Mouse (Mus musculus) hindbrain, embryonic 14.5 days (tissue): ENCODE measurements around the gene Prnd. TPM values are rescaled to one million over a fixed set of nuclear protein-coding genes. Genes with fewer than 3 reads are reported as not detected.
A peak's percentile ranks its signal among the peaks of the same experiment; 100 is the strongest.

Experiments used
- ATAC-seq: fragments of 200-750 bp; cut with Nextera tagmentation; 2 replicates; pipeline ENCODE4 v1.8.0; 2017; ENCODE audit warnings: moderate number of reproducible peaks, mild to moderate bottlenecking, moderate TSS enrichment, moderate library complexity; ENCODE audit not compliant: low FRiP score
- DNase-seq: peaks from one replicate; pipeline ENCODE4 v3.0.0-alpha.2; 2015; ENCODE audit warnings: low spot score
- H3K27ac ChIP-seq: fragments of 300-500 bp; sonication (generic); 2 replicates; pipeline ENCODE4 v1.5.1; 2014; ENCODE audit warnings: mild to moderate bottlenecking, moderate library complexity
- H3K27me3 ChIP-seq: fragments of 300-500 bp; sonication (generic); 2 replicates; pipeline ENCODE4 v1.6.1; 2014; ENCODE audit warnings: mild to moderate bottlenecking, low read length, mixed read lengths; ENCODE audit not compliant: control insufficient read depth, insufficient read depth
- H3K36me3 ChIP-seq: fragments of 300-500 bp; sonication (generic); replicated peaks from 2 replicates; pipeline ENCODE4 v1.6.1; 2014; ENCODE audit not compliant: control insufficient read depth, insufficient read depth
- H3K4me1 ChIP-seq: fragments of 300-500 bp; sonication (generic); replicated peaks from 2 replicates; pipeline ENCODE4 v1.6.1; 2014; ENCODE audit warnings: antibody characterized with exemption, low read length, mixed read lengths; ENCODE audit not compliant: control insufficient read depth, insufficient read depth
- H3K4me2 ChIP-seq: fragments of 300-500 bp; sonication (generic); replicated peaks from 2 replicates; pipeline ENCODE4 v1.6.1; 2014; ENCODE audit warnings: mild to moderate bottlenecking, moderate library complexity
- H3K4me3 ChIP-seq: fragments of 300-500 bp; sonication (generic); replicated peaks from 2 replicates; pipeline ENCODE4 v1.5.1; 2014; ENCODE audit warnings: mild to moderate bottlenecking, low read length
- H3K9ac ChIP-seq: fragments of 300-500 bp; sonication (generic); 2 replicates; pipeline ENCODE4 v1.6.1; 2014
- H3K9me3 ChIP-seq: fragments of 300-500 bp; sonication (generic); 2 replicates; pipeline ENCODE4 v1.6.1; 2016; ENCODE audit warnings: low read length; ENCODE audit not compliant: control insufficient read depth
- WGBS: fragments of 180-500 bp; shearing (Covaris S2); extraction: QIAGEN DNeasy Blood & Tissue Kit; methylation state at CpG from one replicate; pipeline ENCODE4 v1.1.7; 2014; 5-methylcytosine and 5-hydroxymethylcytosine counted together
- polyA plus RNA-seq: library from polyadenylated mRNA; unstranded; fragments of >200 nt; fragmentation: Nextera tagmentation; extraction: Ambion mirVana; gene quantifications from 2 replicates; pipeline ENCODE4 v1.2.1, GENCODE M21; 2014

Gene Prnd
- polyA plus RNA-seq, 1 experiment from 2014 or later = 15.0 TPM

DNA sequence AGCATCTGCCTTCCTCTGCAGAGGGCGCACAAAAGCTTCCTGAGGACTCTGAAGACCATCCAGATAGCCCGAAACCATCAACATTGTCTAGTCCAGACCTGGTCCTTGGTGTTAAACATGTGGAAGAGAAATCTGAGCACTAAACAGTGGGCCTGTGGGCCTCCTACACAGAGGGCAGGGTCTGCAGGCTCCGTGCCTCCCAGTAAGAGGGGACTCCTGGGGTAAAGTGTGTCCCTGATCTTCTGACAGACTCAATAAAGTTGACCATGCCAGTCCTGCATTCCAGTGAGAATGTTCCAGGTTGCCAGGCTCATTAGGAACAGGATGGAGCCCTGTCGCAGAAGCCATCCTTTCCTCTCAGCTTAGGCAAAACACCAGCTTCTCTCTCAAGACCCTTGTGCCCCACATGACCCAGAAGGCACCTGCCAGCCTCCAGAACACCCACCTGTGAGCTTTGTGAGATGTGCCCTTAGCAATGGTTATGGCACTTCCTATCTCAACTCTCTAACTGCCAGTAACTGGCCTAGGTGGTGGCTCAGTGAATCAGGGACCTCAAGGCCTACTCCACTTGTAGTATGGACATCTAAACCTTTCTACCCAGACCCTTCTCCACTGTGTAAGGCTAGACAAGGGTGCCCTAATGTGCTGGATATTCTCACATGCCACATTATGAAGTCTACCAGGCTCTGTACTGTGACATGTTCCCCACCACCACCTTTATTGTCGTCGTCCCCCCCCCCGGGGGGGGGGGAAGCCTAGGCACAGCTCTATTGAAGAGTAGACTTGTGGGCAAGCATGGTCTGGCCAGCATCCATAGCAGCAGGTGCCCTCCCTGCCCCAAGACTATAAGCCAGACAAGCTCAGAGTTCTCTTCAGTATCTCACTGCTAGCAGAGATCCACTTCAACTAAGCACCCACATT lies 5.9 kb downstream of the Prnd start:
- WGBS = 84% methylated on average over 7 of the region's 7 CpGs
- no peak overlapping the region for H3K4me3 ChIP-seq
- no peaks in the 10 kb centered on the region for H3K9me3 ChIP-seq
- ATAC-seq = no peak
- peaks cover 7% of the 10 kb centered on the region; the same call in 1 of the 2 replicates for H3K4me1 ChIP-seq
- no peak overlapping the region for H3K4me2 ChIP-seq
- no peak for DNase-seq
- peaks cover 27% of the 10 kb centered on the region for H3K27me3 ChIP-seq
- H3K36me3 ChIP-seq = no peaks in the 10 kb centered on the region
- H3K27ac ChIP-seq = no peak overlapping the region
- no peak overlapping the region for H3K9ac ChIP-seq

DNA sequence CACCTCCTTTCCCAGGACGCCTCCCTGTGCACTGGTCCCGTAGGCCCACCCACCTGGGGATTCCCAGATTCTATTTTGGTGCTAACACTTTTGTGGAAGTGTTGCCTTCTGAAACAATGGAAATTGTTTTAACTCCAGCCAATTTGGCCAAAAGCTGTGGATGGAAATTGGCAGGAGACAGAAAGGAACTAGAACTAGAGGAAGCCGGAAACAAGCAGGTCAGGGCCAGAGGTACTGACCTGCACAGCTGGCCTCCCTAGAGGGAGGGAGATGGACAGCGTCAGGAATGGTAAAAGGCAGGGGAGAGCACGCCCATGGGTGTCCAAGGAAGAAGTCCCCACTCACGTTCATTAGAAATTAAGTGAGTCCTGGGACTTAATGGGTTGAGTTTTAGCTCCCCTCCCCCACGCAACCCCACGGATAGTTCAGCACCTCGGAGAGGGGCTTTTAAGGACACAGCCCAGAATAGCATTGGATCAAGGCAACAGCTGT lies 7.1 kb downstream of the Prnd start:
- Histone ChIP-seq H3K4me1 (peaks cover 7% of the 10 kb centered on the region; the same call in 1 of the 2 replicates), H3K4me3 (no peak overlapping the region), H3K27me3 (peaks cover 21% of the 10 kb centered on the region), H3K27ac (no peak overlapping the region), H3K9ac (no peak overlapping the region), H3K9me3 (no peaks in the 10 kb centered on the region), H3K36me3 (no peaks in the 10 kb centered on the region), H3K4me2 (no peak overlapping the region)
- no peak for DNase-seq
- ATAC-seq = no peak
- 56% methylated on average over 9 of the region's 9 CpGs for WGBS

DNA sequence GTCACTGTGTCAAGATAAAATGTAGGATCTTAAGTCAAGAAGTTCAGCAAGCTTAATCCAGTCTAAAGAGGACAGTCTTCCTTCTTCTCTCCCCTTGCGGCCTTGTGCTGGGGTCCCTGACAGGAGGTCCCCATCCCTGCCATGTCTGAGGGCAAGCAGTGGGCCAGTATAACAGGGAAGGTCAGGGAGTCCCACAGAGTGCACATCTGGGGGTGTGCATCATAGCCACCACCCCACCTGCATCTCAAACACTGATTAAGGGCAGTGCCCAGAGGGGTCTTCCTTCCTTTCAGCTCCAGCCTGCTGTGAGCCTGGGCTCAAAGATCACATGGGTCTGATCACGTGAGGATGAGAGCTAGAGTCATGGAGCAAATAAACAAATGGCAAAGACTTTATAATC lies 11.0 kb downstream of the Prnd start:
- ATAC-seq = no peak
- no peaks in the 10 kb centered on the region for H3K27me3 ChIP-seq
- no peaks in the 10 kb centered on the region for H3K36me3 ChIP-seq
- no peak overlapping the region for H3K9ac ChIP-seq
- H3K9me3 ChIP-seq = no peaks in the 10 kb centered on the region
- no peak overlapping the region for H3K27ac ChIP-seq
- no peaks in the 10 kb centered on the region for H3K4me1 ChIP-seq
- DNase-seq = no peak
- H3K4me2 ChIP-seq = no peak overlapping the region
- H3K4me3 ChIP-seq = no peak overlapping the region
- WGBS = 71% methylated on average over 2 of the region's 2 CpGs

DNA sequence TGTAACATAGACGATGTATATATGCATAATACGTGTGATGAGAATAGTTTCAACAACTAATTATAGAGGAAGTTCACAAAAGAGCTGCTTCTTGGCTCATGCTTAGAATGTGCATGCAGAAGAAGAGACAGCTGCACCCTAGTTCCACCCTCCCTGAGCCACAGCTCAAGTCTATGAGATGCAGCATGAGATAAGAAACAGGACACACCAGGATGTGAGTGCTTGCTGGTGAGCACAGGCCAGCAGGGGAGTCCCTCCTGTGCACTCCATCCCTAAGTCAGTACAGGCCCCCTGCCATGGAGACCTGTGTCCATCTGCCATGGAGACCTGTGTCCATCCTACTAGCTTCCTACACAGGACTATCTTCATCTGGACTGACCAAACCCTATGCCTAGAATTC lies 19.9 kb downstream of the Prnd start:
- Histone ChIP-seq H3K27me3 (no peaks in the 10 kb centered on the region), H3K36me3 (no peaks in the 10 kb centered on the region), H3K4me3 (no peak overlapping the region), H3K9ac (no peak overlapping the region), H3K4me1 (no peaks in the 10 kb centered on the region), H3K27ac (no peak overlapping the region), H3K9me3 (no peaks in the 10 kb centered on the region), H3K4me2 (no peak overlapping the region)
- 95% methylated on average over 2 of the region's 2 CpGs for WGBS
- DNase-seq (no peak), ATAC-seq (no peak)

DNA sequence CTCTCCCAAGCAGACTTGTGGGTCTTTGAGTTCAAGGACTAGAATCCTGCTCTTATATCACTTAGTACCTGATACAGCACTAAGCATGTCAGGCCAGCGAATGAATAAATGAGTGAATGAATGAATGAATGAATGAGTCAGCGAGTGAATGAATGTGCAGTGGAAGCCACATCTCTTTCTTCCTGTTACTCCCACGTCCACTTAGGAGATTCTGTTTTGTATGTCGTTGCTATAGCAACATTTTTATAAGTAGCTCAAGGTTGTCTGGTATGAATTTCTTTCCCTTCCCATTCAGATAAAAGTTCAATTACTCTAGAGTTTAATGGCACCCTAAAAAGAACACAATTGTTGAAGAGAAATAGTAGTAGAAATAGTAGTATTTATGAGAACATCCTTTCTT lies 20.4 kb downstream of the Prnd start:
- DNase-seq = no peak
- no peaks in the 10 kb centered on the region for H3K36me3 ChIP-seq
- no peak for ATAC-seq
- H3K27me3 ChIP-seq = no peaks in the 10 kb centered on the region
- no peak overlapping the region for H3K27ac ChIP-seq
- H3K4me2 ChIP-seq = no peak overlapping the region
- no peak overlapping the region for H3K4me3 ChIP-seq
- no peaks in the 10 kb centered on the region for H3K9me3 ChIP-seq
- H3K4me1 ChIP-seq = no peaks in the 10 kb centered on the region
- WGBS = 73% methylated on average over 4 of the region's 4 CpGs
- no peak overlapping the region for H3K9ac ChIP-seq

DNA sequence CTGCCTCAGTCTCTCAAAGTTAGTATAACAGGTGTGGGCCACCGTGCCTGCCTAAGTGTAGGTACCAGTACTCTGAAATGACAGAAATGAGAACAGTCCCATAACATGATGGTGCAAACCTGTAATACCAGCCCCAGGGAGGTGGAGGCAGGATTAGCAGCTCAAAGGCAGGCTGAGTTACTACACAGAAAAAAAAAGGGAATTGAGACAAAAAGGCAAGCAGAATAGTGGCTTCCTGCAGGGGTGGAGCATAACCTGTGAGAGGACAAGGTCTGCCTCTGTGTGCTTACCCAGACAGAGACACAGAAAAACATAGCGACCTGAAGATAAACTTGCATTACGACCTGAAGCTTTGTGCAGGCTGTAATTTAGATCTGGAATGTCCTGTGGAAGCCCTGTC lies 26.0 kb downstream of the Prnd start:
- Histone ChIP-seq H3K36me3 (no peaks in the 10 kb centered on the region), H3K9ac (no peak overlapping the region), H3K27ac (no peak overlapping the region), H3K4me2 (no peak overlapping the region), H3K4me3 (no peak overlapping the region), H3K4me1 (no peaks in the 10 kb centered on the region), H3K9me3 (no peaks in the 10 kb centered on the region), H3K27me3 (no peaks in the 10 kb centered on the region)
- 82% methylated on average over 3 of the region's 3 CpGs for WGBS
- no peak for ATAC-seq
- no peak for DNase-seq

DNA sequence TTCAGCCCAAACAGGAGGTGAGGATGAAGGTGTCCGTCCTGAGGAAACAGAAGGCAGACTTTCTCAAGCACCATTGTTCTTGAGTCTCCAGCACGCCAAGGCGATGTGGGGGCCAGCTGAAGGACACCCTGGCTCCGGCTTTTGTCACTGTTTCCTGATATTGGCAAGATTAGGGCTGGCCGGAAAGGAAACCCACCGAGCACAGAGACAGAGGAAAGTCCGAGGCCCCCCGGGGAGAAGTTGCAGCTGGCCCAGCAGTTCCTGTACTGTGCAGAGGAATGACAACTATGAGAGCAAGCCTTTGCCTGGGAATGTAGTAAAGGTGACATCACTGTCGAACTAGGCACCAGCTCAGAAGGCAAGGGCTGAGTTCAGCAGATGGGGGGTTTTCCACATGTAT lies 30.2 kb downstream of the Prnd start:
- ATAC-seq (no peak), DNase-seq (no peak)
- no peak overlapping the region for H3K27ac ChIP-seq
- no peaks in the 10 kb centered on the region for H3K36me3 ChIP-seq
- H3K9me3 ChIP-seq = no peaks in the 10 kb centered on the region
- H3K4me1 ChIP-seq = no peaks in the 10 kb centered on the region
- WGBS = 49% methylated on average over 9 of the region's 9 CpGs
- H3K4me3 ChIP-seq = no peak overlapping the region
- no peak overlapping the region for H3K9ac ChIP-seq
- no peak overlapping the region for H3K4me2 ChIP-seq
- no peaks in the 10 kb centered on the region for H3K27me3 ChIP-seq

DNA sequence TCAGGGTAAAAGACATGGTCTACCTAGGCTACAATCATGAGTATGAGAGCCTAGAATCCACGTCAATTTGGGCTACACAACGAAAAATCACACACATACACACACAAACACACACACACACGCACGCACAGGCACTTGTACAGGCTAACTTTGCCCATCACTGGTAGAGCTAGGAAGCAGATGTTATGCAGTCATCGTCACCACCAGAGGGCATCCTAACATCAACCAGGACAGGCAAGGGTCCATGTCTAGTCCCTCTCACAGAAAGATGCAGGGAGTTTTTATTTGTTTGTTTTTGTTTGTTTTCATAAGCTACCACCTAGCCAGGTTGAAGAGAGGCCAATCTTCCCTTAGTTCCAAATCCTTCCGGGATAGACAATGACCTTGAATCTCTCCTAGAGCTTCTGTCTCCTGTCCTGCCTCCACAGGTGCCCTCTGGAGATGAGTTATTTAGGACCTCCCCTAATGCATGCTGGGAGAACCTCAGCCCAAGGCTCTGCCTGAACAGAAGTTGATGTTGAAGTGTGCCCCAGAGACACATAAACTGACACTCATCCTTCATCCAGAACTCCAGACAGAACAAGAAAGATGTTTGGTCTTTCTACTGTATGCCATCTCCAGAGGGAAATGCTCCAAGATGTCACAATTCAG lies 32.0 kb downstream of the Prnd start:
- Histone ChIP-seq H3K4me2 (no peak overlapping the region), H3K4me1 (no peaks in the 10 kb centered on the region), H3K27ac (no peak overlapping the region), H3K4me3 (no peak overlapping the region), H3K27me3 (no peaks in the 10 kb centered on the region), H3K9ac (no peak overlapping the region), H3K36me3 (no peaks in the 10 kb centered on the region), H3K9me3 (no peaks in the 10 kb centered on the region)
- DNase-seq (peak; percentile 83), ATAC-seq (peak; percentile 77)
- 20% methylated on average over 6 of the region's 6 CpGs for WGBS

DNA sequence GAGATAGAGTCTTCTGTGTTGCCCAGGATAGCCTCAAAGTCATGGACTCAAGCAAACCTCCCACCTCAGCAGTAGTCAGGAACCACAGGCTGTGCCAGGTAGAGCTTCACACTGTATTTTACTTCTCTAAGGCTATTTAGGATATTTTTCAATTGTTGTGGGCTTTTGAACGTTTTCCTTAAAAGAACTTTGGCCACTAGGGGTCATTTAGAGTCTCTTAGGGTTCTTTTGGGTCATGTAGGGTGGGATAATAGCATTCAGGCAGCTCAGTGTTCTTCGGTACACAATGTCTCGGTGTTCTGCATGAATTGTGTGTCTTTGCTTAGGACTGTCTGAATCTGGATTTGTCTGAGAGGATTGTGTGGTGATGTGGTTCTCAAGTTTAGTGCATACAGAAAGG lies 37.3 kb downstream of the Prnd start:
- no peak overlapping the region for H3K9ac ChIP-seq
- no peak overlapping the region for H3K4me3 ChIP-seq
- H3K9me3 ChIP-seq = no peaks in the 10 kb centered on the region
- H3K36me3 ChIP-seq = no peaks in the 10 kb centered on the region
- H3K4me2 ChIP-seq = no peak overlapping the region
- no peak for ATAC-seq
- no peak for DNase-seq
- 47% methylated on average over 3 of the region's 3 CpGs for WGBS
- H3K27me3 ChIP-seq = no peaks in the 10 kb centered on the region
- no peak overlapping the region for H3K27ac ChIP-seq
- H3K4me1 ChIP-seq = no peaks in the 10 kb centered on the region
